Mouse (Mus musculus): ENCODE data around the gene H13.

Gene H13

DNA sequence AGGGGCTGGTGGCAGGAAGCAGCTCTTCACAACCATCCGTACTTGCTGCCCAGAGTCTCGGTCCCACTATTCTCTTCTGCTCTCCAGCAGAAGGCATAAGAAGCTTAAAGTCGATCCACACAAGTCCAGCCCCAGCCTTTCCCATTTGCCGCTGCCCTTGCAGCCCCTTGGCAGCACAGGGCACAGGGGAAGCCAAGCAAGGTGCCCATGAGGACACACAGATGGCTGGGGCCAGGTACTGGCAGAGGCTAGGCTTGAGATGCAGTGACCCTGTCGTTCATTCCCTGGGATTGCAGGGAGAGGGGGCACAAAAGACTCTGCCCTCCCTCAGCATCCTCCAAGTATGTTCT is 35.0 kb downstream of the H13 start:
- DNase-seq = no peak

DNA sequence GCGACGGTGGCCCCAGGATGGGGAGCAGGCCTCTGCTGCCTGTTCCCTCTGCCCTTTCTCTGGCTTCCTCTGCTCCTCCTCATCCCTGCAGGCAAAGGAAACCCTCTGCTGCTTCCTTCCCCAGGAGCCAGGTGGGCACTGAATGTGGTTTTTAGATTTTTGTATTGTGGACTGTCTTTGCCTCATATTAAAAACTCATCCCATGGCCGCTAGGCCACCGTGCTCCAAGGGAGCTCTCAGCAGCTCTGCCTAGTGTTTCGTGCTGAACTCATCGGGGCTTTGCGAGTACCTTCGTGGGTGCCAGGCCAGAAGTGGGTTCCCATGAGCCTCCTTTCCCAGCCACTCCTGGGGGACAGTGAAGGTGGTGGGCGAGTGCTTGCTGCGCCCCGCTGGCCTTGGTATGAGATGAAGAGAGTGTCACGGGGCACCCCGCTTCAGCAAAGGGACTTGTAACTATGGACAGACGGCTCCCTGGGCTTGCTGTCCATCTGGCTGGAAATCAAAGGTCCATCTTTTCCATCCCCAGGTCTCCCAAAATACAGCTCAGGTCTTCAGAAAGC is 35.6 kb downstream of the H13 start:
- DNase-seq = no peak

DNA sequence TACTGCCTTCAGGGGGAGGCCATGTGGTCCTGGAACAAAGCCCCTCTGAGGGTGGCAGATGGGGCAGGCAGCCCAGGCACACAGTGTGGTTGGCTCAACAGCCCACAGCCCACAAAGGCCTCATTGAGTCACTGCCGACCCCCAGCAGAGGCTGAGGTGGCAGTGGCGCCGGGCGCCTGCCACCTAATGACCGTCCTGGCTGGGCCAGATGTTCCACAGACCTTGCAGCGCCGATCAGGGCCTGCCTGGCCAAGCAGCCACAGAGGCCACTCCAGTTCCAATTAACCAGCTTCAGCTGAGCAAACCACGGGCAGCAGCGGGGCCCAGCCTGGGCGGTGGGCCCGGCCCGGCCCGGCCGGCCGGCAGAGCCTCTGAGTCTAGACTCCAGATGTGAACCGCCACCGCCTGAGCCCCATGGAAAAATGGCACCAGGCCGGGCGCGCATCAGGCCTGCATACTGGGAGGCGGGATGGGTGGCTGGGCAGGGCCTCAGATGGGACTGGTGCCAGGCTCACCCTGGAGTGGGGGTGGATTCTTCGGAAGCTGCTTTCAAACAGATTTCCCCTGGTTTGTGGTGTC is 36.8 kb downstream of the H13 start:
- DNase-seq = peak; percentile 84

- no peak for DNase-seq
Observed at GRCm38 (mm10) chr2:152707186-152707585, 37.9 kb downstream of the H13 start.

DNA sequence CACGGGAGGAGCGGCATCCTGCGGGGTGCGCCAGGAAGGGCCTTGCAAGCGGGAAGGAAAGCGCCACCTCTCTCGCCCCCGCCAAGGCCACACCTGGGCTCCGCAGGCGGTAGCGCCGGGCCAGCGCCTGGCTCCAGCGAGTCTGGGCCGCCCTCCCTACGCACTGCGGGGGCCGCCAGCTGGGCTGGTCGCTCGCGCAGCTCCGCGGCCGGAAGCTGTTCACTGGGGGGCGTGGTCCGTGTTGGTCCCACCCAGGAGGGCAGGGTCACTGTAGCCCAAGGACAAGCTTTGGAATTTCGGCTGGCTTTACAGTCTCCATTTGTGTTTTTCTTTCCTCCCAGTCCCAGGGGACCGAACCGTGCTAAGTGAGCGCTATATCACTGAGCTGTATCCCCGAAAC is 38.4 kb downstream of the H13 start:
- DNase-seq = peak; percentile 93

- DNase-seq = no peak
Observed at GRCm38 (mm10) chr2:152709066-152709465, 39.8 kb downstream of the H13 start.

GRCm38 (mm10) chr2:152716241-152716772 is 47.0 kb downstream of the H13 start:
- no peak for DNase-seq

- no peak for DNase-seq
Observed at GRCm38 (mm10) chr2:152717652-152718051, 48.4 kb downstream of the H13 start.

DNA sequence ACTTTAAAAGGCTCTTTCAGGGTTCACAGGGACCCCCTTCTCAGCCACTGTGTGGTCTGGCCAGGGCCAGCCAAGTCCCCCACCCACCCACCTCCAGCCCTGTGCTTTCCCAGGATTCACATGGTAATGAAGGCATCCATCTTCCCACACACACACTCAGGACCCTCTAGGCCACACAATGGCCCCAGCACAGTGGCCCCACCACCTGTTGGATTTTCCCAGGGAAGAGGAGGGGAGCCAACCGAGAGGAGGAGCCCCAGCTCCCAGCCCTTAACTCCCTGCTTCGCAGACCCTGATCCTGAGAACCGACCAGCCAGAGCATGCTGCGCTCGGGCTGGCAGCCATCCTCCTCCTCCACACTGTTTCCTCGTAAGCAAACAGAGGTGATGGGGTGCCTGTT is 48.8 kb downstream of the H13 start:
- no peak for DNase-seq

DNA sequence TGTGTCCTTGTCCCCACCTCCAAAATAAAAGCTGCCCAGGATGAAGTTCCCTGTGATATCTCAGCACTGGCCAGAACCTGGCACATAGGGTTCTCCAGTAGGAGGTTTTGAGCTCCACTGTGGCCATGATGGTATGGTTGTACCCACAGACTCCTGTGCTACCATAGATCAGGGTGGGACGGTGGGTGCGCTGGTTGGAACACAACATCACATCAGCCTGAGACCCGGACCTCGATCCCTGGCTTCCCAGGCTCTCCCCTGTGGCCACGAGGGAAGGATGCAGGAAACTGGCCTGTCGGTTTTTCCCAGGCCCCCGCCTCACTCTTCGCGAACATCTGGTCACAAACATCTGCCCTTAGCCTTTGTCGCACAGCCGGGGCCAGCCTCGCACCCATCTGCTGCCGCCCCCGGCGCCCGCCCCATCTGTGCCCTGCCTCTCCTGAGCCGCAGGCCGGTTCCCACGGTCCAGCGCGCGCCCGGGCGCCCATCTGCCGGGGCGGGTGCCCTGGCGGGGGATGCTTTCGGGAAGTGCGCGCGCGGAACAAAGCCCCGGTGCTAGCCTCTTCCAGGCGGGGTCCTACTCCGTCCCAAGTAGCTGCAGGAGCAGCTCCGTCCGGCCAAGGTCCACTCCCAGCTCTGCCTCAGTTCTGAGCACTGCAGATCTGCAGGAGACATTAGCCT is 54.5 kb downstream of the H13 start:
- DNase-seq = peak; percentile 69

GRCm38 (mm10) chr2:152724332-152724723 is 55.1 kb downstream of the H13 start:
- no peak for DNase-seq

- no peak for DNase-seq
Observed at GRCm38 (mm10) chr2:152725178-152725750, 56.0 kb downstream of the H13 start.

- no peak for DNase-seq
Observed at GRCm38 (mm10) chr2:152726213-152726612, 57.0 kb downstream of the H13 start.

GRCm38 (mm10) chr2:152726751-152727335 is 57.6 kb downstream of the H13 start:
- no peak for DNase-seq

GRCm38 (mm10) chr2:152727795-152728510 is 58.7 kb downstream of the H13 start:
- DNase-seq = peak; percentile 59

- DNase-seq = no peak
Observed at GRCm38 (mm10) chr2:152728594-152728993, 59.3 kb downstream of the H13 start.

DNA sequence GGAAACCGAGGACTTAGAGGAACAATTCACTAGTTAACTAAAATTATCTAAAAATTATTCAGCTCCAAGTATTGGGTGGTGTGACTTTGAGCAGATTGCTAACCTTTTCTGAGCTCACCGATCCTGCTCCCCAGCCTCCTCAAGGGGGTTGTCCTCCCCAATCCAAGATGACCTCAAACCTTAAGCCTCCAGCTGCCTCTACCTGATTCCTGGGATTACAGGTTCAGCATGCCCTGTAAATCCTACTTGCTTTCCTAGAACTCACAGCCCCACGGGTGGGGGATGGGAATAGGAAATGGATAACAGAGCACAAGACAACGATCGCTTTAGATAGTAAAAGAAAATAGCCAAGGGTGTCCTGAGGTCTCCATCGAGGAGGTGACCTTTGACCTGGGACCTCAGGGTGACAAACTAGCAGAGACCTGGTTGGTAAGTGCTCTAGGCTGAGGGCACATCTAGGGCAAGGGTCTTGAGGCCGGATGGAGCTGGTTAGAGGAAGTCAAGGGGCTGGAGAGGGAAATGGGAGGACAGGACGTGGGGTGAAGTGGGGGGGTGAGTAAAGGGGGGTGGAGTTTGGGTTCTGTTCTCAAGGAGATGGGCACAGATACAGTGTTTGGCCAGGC is 59.9 kb downstream of the H13 start:
- DNase-seq = no peak

- peak; percentile 57 for DNase-seq
Observed at GRCm38 (mm10) chr2:152729636-152730020, 60.4 kb downstream of the H13 start.

DNA sequence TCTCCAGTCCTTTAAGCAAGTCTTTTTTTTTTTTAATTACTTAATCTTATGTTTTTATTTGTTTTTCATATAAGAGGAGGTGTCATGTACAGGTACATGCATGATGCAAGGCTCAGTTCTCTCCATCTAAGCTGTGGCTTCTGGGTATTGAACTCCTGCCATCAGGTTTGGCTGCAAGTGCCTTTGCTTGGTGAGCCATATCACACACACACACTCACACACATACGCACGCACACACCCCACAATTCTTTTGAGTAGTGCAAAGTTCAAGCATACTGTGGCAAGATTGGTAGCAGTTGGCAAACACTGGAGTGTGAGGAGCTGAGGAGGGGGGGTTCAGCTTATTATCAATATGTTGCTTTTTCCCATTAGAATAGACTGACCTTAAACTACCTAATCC is 63.9 kb downstream of the H13 start:
- DNase-seq = no peak

DNA sequence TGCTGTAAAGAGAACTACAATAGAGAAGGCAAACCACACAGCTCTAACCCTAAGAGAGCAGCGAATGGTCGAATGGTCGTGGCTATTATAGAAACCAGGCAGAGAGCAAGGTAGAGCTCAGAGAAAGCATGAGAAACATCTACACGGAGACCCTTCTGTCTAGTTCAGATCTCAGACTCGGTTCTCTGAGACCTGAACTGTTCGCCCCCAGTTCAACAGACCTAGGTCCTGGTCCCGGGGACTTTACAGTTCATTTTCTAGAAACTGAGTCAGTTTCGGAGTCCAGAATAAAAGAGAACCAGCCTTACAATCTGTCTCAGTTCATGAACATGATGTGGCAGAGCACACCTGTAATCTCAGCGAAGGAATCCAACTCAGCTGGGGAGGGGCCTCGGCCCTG is 65.2 kb downstream of the H13 start:
- DNase-seq = no peak

DNA sequence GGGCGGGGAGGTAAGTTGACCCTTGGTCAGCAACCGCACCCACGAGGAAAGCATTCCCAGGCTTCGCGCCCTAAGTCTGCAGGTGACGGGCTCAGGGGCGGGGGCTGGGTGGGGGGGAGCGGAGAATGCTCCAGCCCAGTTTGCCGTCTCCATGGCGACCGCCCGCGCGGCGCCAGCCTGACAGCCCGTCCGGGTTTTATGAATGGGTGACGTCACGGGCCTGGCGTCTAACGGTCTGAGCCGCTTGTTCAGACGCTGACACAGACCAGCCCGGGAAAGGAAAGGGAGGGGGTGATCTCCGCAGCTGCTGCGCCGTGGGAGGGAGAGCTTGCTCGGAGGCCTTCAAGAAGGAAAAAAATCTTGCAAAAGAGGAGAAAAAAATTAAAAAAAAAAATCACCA is 65.7 kb downstream of the H13 start:
- DNase-seq = peak; percentile 96

GRCm38 (mm10) chr2:152736090-152736601 is 66.9 kb downstream of the H13 start, which contains the start of gene Id1:
Id1 (plus strand) TSS chr2:152736251.
- DNase-seq = peak; percentile 91
